Mouse (Mus musculus): ENCODE results near the gene Ror2. TPM values are rescaled to one million over a fixed set of nuclear protein-coding genes. Genes with fewer than 3 reads are reported as not detected.

Ror2 gene
- polyA plus RNA-seq, 1 experiment = not detected

- Histone ChIP-seq H3K27ac (ENCODE audit: control insufficient read depth, insufficient read depth, low read depth, low read length, poor library complexity) (no peak overlapping the region), H3K4me1 (ENCODE audit: control insufficient read depth, insufficient read depth, low read length) (no peaks in the 10 kb centered on the region), H3K4me3 (replicated peaks; ENCODE audit: control insufficient read depth, low read depth, low read length) (no peak overlapping the region)
- TF ChIP-seq CTCF (IDR thresholded peaks at IDR 0.05; ENCODE audit: control insufficient read depth, insufficient read depth, low read length) = no peak
- TF ChIP-seq POLR2A (IDR thresholded peaks at IDR 0.05; ENCODE audit: borderline replicate concordance, control insufficient read depth, low read depth, low read length) = no peak
- 73% methylated on average over 17 of the region's 17 CpGs for WGBS
Observed at GRCm38 (mm10) chr13:53095222-53095621, 190.7 kb downstream of the Ror2 start.

GRCm38 (mm10) chr13:53094658-53095057 lies 191.3 kb downstream of the Ror2 start:
- TF ChIP-seq POLR2A (IDR thresholded peaks at IDR 0.05; ENCODE audit: borderline replicate concordance, control insufficient read depth, low read depth, low read length) = no peak
- no peak for TF ChIP-seq CTCF (IDR thresholded peaks at IDR 0.05; ENCODE audit: control insufficient read depth, insufficient read depth, low read length)
- WGBS = 87% methylated on average over 8 of the region's 8 CpGs
- H3K4me3 ChIP-seq (replicated peaks; ENCODE audit: control insufficient read depth, low read depth, low read length) = no peak overlapping the region
- no peaks in the 10 kb centered on the region for H3K4me1 ChIP-seq (ENCODE audit: control insufficient read depth, insufficient read depth, low read length)
- no peak overlapping the region for H3K27ac ChIP-seq (ENCODE audit: control insufficient read depth, insufficient read depth, low read depth, low read length, poor library complexity)

GRCm38 (mm10) chr13:53093407-53093806 lies 192.5 kb downstream of the Ror2 start:
- H3K4me3 ChIP-seq (replicated peaks; ENCODE audit: control insufficient read depth, low read depth, low read length) = no peak overlapping the region
- WGBS = 77% methylated on average over 4 of the region's 4 CpGs
- no peak overlapping the region for H3K27ac ChIP-seq (ENCODE audit: control insufficient read depth, insufficient read depth, low read depth, low read length, poor library complexity)
- TF ChIP-seq POLR2A (IDR thresholded peaks at IDR 0.05; ENCODE audit: borderline replicate concordance, control insufficient read depth, low read depth, low read length) (no peak), CTCF (IDR thresholded peaks at IDR 0.05; ENCODE audit: control insufficient read depth, insufficient read depth, low read length) (no peak)
- H3K4me1 ChIP-seq (ENCODE audit: control insufficient read depth, insufficient read depth, low read length) = no peaks in the 10 kb centered on the region

- Histone ChIP-seq H3K27ac (ENCODE audit: control insufficient read depth, insufficient read depth, low read depth, low read length, poor library complexity) (no peak overlapping the region), H3K4me1 (ENCODE audit: control insufficient read depth, insufficient read depth, low read length) (no peaks in the 10 kb centered on the region), H3K4me3 (replicated peaks; ENCODE audit: control insufficient read depth, low read depth, low read length) (no peak overlapping the region)
- TF ChIP-seq POLR2A (IDR thresholded peaks at IDR 0.05; ENCODE audit: borderline replicate concordance, control insufficient read depth, low read depth, low read length) (no peak), CTCF (IDR thresholded peaks at IDR 0.05; ENCODE audit: control insufficient read depth, insufficient read depth, low read length) (no peak)
- 84% methylated on average over 23 of the region's 23 CpGs for WGBS
Observed at GRCm38 (mm10) chr13:53086552-53087282, 199.2 kb downstream of the Ror2 start.

GRCm38 (mm10) chr13:53081846-53082245 lies 204.1 kb downstream of the Ror2 start:
- 83% methylated on average over 6 of the region's 6 CpGs for WGBS
- TF ChIP-seq CTCF (IDR thresholded peaks at IDR 0.05; ENCODE audit: control insufficient read depth, insufficient read depth, low read length) (no peak), POLR2A (IDR thresholded peaks at IDR 0.05; ENCODE audit: borderline replicate concordance, control insufficient read depth, low read depth, low read length) (no peak)
- Histone ChIP-seq H3K4me3 (replicated peaks; ENCODE audit: control insufficient read depth, low read depth, low read length) (no peak overlapping the region), H3K27ac (ENCODE audit: control insufficient read depth, insufficient read depth, low read depth, low read length, poor library complexity) (no peak overlapping the region), H3K4me1 (ENCODE audit: control insufficient read depth, insufficient read depth, low read length) (no peaks in the 10 kb centered on the region; the same call in 1 of the 2 replicates)

- WGBS = 85% methylated on average over 15 of the region's 15 CpGs
- H3K4me1 ChIP-seq (ENCODE audit: control insufficient read depth, insufficient read depth, low read length) = no peaks in the 10 kb centered on the region; the same call in 1 of the 2 replicates
Observed at GRCm38 (mm10) chr13:53077732-53078345, 208.1 kb downstream of the Ror2 start.

GRCm38 (mm10) chr13:53075006-53075405 lies 210.9 kb downstream of the Ror2 start:
- 68% methylated on average over 5 of the region's 5 CpGs for WGBS
- TF ChIP-seq CTCF (IDR thresholded peaks at IDR 0.05; ENCODE audit: control insufficient read depth, insufficient read depth, low read length) = no peak
- H3K4me3 ChIP-seq (replicated peaks; ENCODE audit: control insufficient read depth, low read depth, low read length) = no peak overlapping the region
- no peak overlapping the region for H3K27ac ChIP-seq (ENCODE audit: control insufficient read depth, insufficient read depth, low read depth, low read length, poor library complexity)
- no peaks in the 10 kb centered on the region; the same call in 1 of the 2 replicates for H3K4me1 ChIP-seq (ENCODE audit: control insufficient read depth, insufficient read depth, low read length)

More at GRCm38 (mm10) chr13:53077732-53078345, 208.1 kb downstream of the Ror2 start:
- TF ChIP-seq POLR2A (IDR thresholded peaks at IDR 0.05; ENCODE audit: borderline replicate concordance, control insufficient read depth, low read depth, low read length) (no peak), CTCF (IDR thresholded peaks at IDR 0.05; ENCODE audit: control insufficient read depth, insufficient read depth, low read length) (no peak)
- Histone ChIP-seq H3K27ac (ENCODE audit: control insufficient read depth, insufficient read depth, low read depth, low read length, poor library complexity) (no peak overlapping the region), H3K4me3 (replicated peaks; ENCODE audit: control insufficient read depth, low read depth, low read length) (no peak overlapping the region)

GRCm38 (mm10) chr13:53069076-53069690 lies 216.7 kb downstream of the Ror2 start:
- TF ChIP-seq CTCF (IDR thresholded peaks at IDR 0.05; ENCODE audit: control insufficient read depth, insufficient read depth, low read length) (no peak), POLR2A (IDR thresholded peaks at IDR 0.05; ENCODE audit: borderline replicate concordance, control insufficient read depth, low read depth, low read length) (no peak)
- H3K27ac ChIP-seq (ENCODE audit: control insufficient read depth, insufficient read depth, low read depth, low read length, poor library complexity) = no peak overlapping the region
- WGBS = 80% methylated on average over 22 of the region's 22 CpGs
- H3K4me1 ChIP-seq (ENCODE audit: control insufficient read depth, insufficient read depth, low read length) = no peaks in the 10 kb centered on the region
- H3K4me3 ChIP-seq (replicated peaks; ENCODE audit: control insufficient read depth, low read depth, low read length) = no peak overlapping the region

Measured in bone marrow, adult 2 months (tissue).